Mouse (Mus musculus): ENCODE data around the gene Olfr680-ps1.
"Not testable (repeated sequence)": the region's sequence is repeated elsewhere in the genome, so short reads cannot be mapped to it uniquely, and the experiment has no call there.

Olfr680-ps1 gene

GRCm38 (mm10) chr7:105092717-105093116 is at the start of gene Olfr680-ps1:
TSS of gene Olfr680-ps1 (minus strand) at chr7:105092817.
- not testable (repeated sequence) for DNase-seq

GRCm38 (mm10) chr7:105141275-105141674 is 48.7 kb upstream of the Olfr680-ps1 start:
- no peak for DNase-seq

- DNase-seq = no peak
These were observed 23.9 kb upstream of the Olfr680-ps1 start, which contains the start of gene Olfr681 for GRCm38 (mm10) chr7:105116536-105116935. TSS of gene Olfr681 (plus strand) at chr7:105116836.

- DNase-seq = no peak
These were observed 11.7 kb downstream of the Olfr680-ps1 start, which contains the start of gene Olfr679 for GRCm38 (mm10) chr7:105080905-105081304. TSS of gene Olfr679 (plus strand) at chr7:105081205.

DNA sequence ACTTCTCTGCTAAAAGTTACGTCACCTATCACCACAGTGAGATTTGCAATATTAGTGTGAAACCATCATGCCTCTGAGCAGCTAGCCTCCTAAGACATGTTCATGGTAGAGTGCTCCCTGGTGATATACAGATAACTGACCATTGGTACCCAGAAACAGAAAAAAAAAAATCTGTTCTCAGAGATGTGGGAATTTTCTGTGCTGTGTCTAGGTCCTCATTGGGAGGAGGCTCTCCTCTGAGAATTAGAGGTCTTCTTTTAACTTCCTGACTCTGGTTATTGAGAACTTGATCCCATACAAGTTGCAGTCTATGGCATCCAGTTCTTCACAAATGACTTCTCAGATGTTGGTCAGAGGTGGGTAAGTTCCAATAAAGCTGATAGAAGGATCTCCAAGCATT is 28.4 kb downstream of the Olfr680-ps1 start, which contains the start of gene Olfr678:
TSS of gene Olfr678 (plus strand) at position 301 of the 400 bp plus-strand sequence.
- no peak for DNase-seq

DNA sequence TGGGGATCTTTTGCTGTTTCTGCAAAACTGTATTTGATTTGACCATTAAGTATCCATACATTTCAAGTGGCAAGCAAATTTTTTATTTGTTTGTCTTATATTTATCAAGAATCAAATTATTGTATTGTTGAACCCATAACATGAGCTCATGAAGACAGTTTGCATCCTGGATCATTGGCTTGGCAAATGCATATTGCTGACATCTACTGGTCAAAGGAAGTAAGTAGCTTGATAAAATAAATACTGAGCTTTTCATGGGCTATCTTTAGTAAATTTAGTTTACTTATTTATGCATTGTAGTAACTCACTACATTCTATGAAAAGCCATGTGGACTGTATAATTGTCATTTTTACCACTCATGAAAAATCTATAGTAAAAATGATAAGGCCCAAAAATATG is 33.7 kb downstream of the Olfr680-ps1 start:
- no peak for DNase-seq

Measured in cerebellum, adult 11-12 months (tissue).